Mouse (Mus musculus) testis, adult 2 months (tissue): ENCODE measurements around the gene Dirc2.

Source experiments
- CTCF ChIP-seq: fragments of 200-500 bp; IDR thresholded peaks from 2 replicates; pipeline ENCODE4 v1.5.1; 2012; ENCODE audit warnings: low read depth, mild to moderate bottlenecking, inconsistent platforms, low read length, moderate library complexity; ENCODE audit not compliant: control insufficient read depth, insufficient read depth, insufficient replicate concordance
- POLR2A ChIP-seq: fragments of 200-500 bp; IDR thresholded peaks from 2 replicates; pipeline ENCODE4 v1.6.1; 2012; ENCODE audit warnings: low read depth, mild to moderate bottlenecking, inconsistent platforms, low read length, moderate library complexity; ENCODE audit not compliant: control insufficient read depth

DNA sequence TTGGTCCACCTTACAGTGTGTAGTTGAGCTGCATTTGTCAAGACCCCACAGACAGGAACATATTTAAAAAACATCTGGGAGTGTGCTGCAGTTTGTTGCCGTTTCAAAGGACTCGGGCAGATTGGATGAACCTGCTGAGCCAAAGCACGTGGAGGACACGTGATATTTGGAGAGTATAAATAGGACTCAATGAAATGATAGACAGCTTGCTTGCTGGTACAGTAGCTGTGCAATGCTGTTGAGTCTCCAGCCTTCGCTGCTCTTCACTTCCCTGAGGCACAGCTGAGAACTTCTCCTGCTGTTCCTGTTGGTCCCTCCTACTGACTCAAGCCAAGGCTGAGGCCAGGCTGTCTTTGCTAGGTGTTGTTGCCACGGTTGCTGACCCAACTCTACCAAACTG, 28.2 kb downstream of the Dirc2 start:
- TF ChIP-seq CTCF (no peak), POLR2A (no peak)
